Mouse (Mus musculus) liver, embryonic 14.5 days (tissue): ENCODE data around the gene Jmjd4.

Experiments used
- CTCF ChIP-seq: IDR thresholded peaks from 2 replicates; pipeline ENCODE4 v1.5.1; 2016; ENCODE audit warnings: antibody characterized with exemption, low read depth, control low read depth
- EP300 ChIP-seq: IDR thresholded peaks from 2 replicates; pipeline ENCODE4 v1.6.1; 2016; ENCODE audit warnings: antibody characterized with exemption, low read depth

DNA sequence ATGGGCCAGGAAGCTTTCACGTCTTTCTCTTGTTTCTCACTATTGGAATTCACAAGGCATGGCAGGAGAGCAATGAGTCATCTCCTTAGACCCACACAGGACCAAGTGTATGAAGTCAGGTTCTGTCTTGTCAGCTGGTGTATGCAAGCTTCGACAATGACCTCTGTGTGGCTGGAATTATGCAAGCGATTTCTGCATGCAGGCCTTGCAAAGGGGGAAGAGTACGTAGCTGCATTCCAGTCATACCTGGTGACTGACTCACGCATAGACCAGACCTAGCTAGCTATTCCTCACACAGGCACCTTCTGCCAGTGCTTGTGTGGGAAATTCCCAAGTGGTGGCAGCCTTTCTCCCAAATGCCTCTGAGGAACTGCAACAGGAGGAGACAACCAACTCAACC lies 9.1 kb downstream of the Jmjd4 start:
- TF ChIP-seq CTCF, result no peak
- no peak for TF ChIP-seq EP300
